Mouse (Mus musculus) limb, embryonic 10.5 days (tissue): ENCODE measurements around the gene Gm3250. TPM values are rescaled to one million over a fixed set of nuclear protein-coding genes. Genes with fewer than 3 reads are reported as not detected.

Experiments used
- DNase-seq: peaks from one replicate; pipeline ENCODE4 v3.0.0-alpha.2; 2017; ENCODE audit warnings: low spot score
- H3K27ac ChIP-seq: fragments of 300-500 bp; sonication (generic); 2 replicates; pipeline ENCODE4 v1.5.1; 2016; ENCODE audit warnings: mild to moderate bottlenecking
- H3K27me3 ChIP-seq: fragments of 300-500 bp; sonication (generic); 2 replicates; pipeline ENCODE4 v1.6.1; 2016; ENCODE audit warnings: low read depth, mild to moderate bottlenecking; ENCODE audit not compliant: poor library complexity, severe bottlenecking
- H3K36me3 ChIP-seq: fragments of 300-500 bp; sonication (generic); 2 replicates; pipeline ENCODE4 v1.6.1; 2016; ENCODE audit warnings: mild to moderate bottlenecking, moderate library complexity
- H3K4me1 ChIP-seq: fragments of 300-500 bp; sonication (generic); 2 replicates; pipeline ENCODE4 v1.6.1; 2016
- H3K4me3 ChIP-seq: fragments of 300-500 bp; sonication (generic); 2 replicates; pipeline ENCODE4 v1.5.1; 2016; ENCODE audit warnings: mild to moderate bottlenecking, moderate library complexity
- H3K9me3 ChIP-seq: fragments of 300-500 bp; sonication (generic); replicated peaks from 2 replicates; pipeline ENCODE4 v1.6.1; 2016; ENCODE audit warnings: mild to moderate bottlenecking
- WGBS: fragments of 180-500 bp; shearing (Covaris S2); methylation state at CpG from one replicate; pipeline ENCODE4 v1.1.7; 2016; 5-methylcytosine and 5-hydroxymethylcytosine counted together
- polyA plus RNA-seq: library from polyadenylated mRNA; unstranded; fragments of >200 nt; fragmentation: Nextera tagmentation; extraction: Ambion mirVana; gene quantifications from 2 replicates; pipeline ENCODE4 v1.2.1, GENCODE M21; 2016

Gene Gm3250
- polyA plus RNA-seq, 1 experiment from 2014 or later: not detected

GRCm38 (mm10) chr10:77735928-77736327 is 46.4 kb downstream of the Gm3250 start:
- H3K4me3 ChIP-seq: no peak overlapping the region
- 100% methylated on average over 1 of the region's 1 CpGs for WGBS
- no peak for DNase-seq

More at GRCm38 (mm10) chr10:77735928-77736327, 46.4 kb downstream of the Gm3250 start:
- H3K36me3 ChIP-seq: no peaks in the 10 kb centered on the region
- no peaks in the 10 kb centered on the region for H3K9me3 ChIP-seq
- peaks cover 14% of the 10 kb centered on the region for H3K4me1 ChIP-seq
- no peaks in the 10 kb centered on the region for H3K27me3 ChIP-seq
- H3K27ac ChIP-seq: no peak overlapping the region

Other genes starting within 250 kb of the Gm3250 start
- gene Pttg1ip, start 200.8 kb downstream of the Gm3250 start, polyA plus RNA-seq: 64.0 and 73.7 TPM in 2 replicates
- gene Sumo3, start 176.4 kb downstream of the Gm3250 start, polyA plus RNA-seq: 400 and 420 TPM in 2 replicates
- gene Gm49325, start 176.3 kb downstream of the Gm3250 start, polyA plus RNA-seq: 1.6 and 1.7 TPM in 2 replicates
- gene Ube2g2, start 160.3 kb downstream of the Gm3250 start, polyA plus RNA-seq: 98.4 and 104 TPM in 2 replicates
- 0.59 and 0.74 TPM in 2 replicates for gene Tspear, start 96.0 kb downstream of the Gm3250 start, polyA plus RNA-seq
- not detected in 2 replicates for gene Gm19402, start 91.8 kb downstream of the Gm3250 start, polyA plus RNA-seq
- not detected in 2 replicates for gene Gm9508, start 85.3 kb downstream of the Gm3250 start, polyA plus RNA-seq
- not detected in 2 replicates for gene Gm10272, start 75.9 kb downstream of the Gm3250 start, polyA plus RNA-seq
- not detected in 2 replicates for gene Gm10024, start 71.1 kb downstream of the Gm3250 start, polyA plus RNA-seq
- gene Gm10142, start 66.7 kb downstream of the Gm3250 start, polyA plus RNA-seq: not detected in 2 replicates
- not detected in 2 replicates for gene Krtap12-1, start 61.9 kb downstream of the Gm3250 start, polyA plus RNA-seq
- not detected in 2 replicates for gene Gm10100, start 56.1 kb downstream of the Gm3250 start, polyA plus RNA-seq
- not detected in 2 replicates for gene Gm18596, start 39.9 kb downstream of the Gm3250 start, polyA plus RNA-seq
- gene Gm9736, start 31.2 kb downstream of the Gm3250 start, polyA plus RNA-seq: not detected in 2 replicates
- not detected in 2 replicates for gene Gm3233, start 22.9 kb downstream of the Gm3250 start, polyA plus RNA-seq
- gene Gm3238, start 11.2 kb downstream of the Gm3250 start, polyA plus RNA-seq: not detected in 2 replicates
- gene Gm7138, start 5.6 kb downstream of the Gm3250 start, polyA plus RNA-seq: not detected in 2 replicates
- gene Gm7137, start 5.7 kb upstream of the Gm3250 start, polyA plus RNA-seq: not detected in 2 replicates
- not detected in 2 replicates for gene Gm9639, start 12.5 kb upstream of the Gm3250 start, polyA plus RNA-seq
- not detected in 2 replicates for gene Gm19668, start 16.6 kb upstream of the Gm3250 start, polyA plus RNA-seq
- not detected in 2 replicates for gene Gm9507, start 29.3 kb upstream of the Gm3250 start, polyA plus RNA-seq
- not detected in 2 replicates for gene Gm2696, start 32.1 kb upstream of the Gm3250 start, polyA plus RNA-seq
- gene Krtap10-4, start 44.6 kb upstream of the Gm3250 start, polyA plus RNA-seq: not detected in 2 replicates
- not detected in 2 replicates for gene Krtap10-10, start 53.4 kb upstream of the Gm3250 start, polyA plus RNA-seq
- not detected in 2 replicates for gene Gm36176, start 64.3 kb upstream of the Gm3250 start, polyA plus RNA-seq
- gene Gm10318, start 70.3 kb upstream of the Gm3250 start, polyA plus RNA-seq: not detected in 2 replicates
- not detected in 2 replicates for gene Gm3285, start 79.4 kb upstream of the Gm3250 start, polyA plus RNA-seq
- 1.5 and 1.7 TPM in 2 replicates for gene Lrrc3, start 120.0 kb upstream of the Gm3250 start, polyA plus RNA-seq
- 0.16 and 0.23 TPM in 2 replicates for gene Trpm2, start 188.0 kb upstream of the Gm3250 start, polyA plus RNA-seq
- gene 1810043G02Rik, start 196.0 kb upstream of the Gm3250 start, polyA plus RNA-seq: 29.4 and 32.2 TPM in 2 replicates
- 235 and 259 TPM in 2 replicates for gene Pfkl, start 227.5 kb upstream of the Gm3250 start, polyA plus RNA-seq